ENCODE assay signal across 1 mouse cellular context in genomic region chr17:25677969-25678368, GRCm38 (mm10).
TF ChIP-seq lines count a peak whose summit lies in the region.

No protein-coding gene starts in this region.

TF ChIP-seq in CH12.LX, 34 proteins besides CTCF, POLR2A, EP300 and RAD21 (continued from another document):
- no peak for TF ChIP-seq POLR2AphosphoS2 (IDR thresholded peaks at IDR 0.05; ENCODE audit: low read depth, low read length)
- no peak for TF ChIP-seq GABPA (IDR thresholded peaks at IDR 0.05; ENCODE audit: insufficient replicate concordance, low read depth, low read length)
- TF ChIP-seq ETS1 (conservative IDR thresholded peaks at IDR 0.05; ENCODE audit: low read depth, low read length): peak; percentile 85
- no peak; the same call in 1 of the 2 replicates for TF ChIP-seq SMC3 (IDR thresholded peaks at IDR 0.05; ENCODE audit: low read depth, low read length)
- TF ChIP-seq E2F4 (IDR thresholded peaks at IDR 0.05; ENCODE audit: insufficient replicate concordance, low read depth, low read length): no peak
- TF ChIP-seq MYC (IDR thresholded peaks at IDR 0.05; ENCODE audit: low read depth, low read length): peak; percentile 29; the same call in 1 of the 2 replicates
- TF ChIP-seq KAT2A (IDR thresholded peaks at IDR 0.05; ENCODE audit: insufficient replicate concordance, low read length): 0 out of 2 replicates have a peak, but pooled peaks have one; percentile 34
- TF ChIP-seq ELF1 (IDR thresholded peaks at IDR 0.05; ENCODE audit: low read depth, low read length): no peak
- TF ChIP-seq SIN3A (IDR thresholded peaks at IDR 0.05; ENCODE audit: low read length): no peak
- no peak for TF ChIP-seq ZC3H11A (IDR thresholded peaks at IDR 0.05; ENCODE audit: low read depth, low read length)
- TF ChIP-seq ZNF384 (IDR thresholded peaks at IDR 0.05; ENCODE audit: low read depth, low read length): peak; percentile 81
- TF ChIP-seq RCOR1 (conservative IDR thresholded peaks at IDR 0.05; ENCODE audit: low read depth, low read length): peak; percentile 90
- peak; percentile 80 for TF ChIP-seq MAX (IDR thresholded peaks at IDR 0.05; ENCODE audit: low read length)
- TF ChIP-seq NELFE (IDR thresholded peaks at IDR 0.05; ENCODE audit: low read depth, low read length): no peak
- TF ChIP-seq ZKSCAN1 (IDR thresholded peaks at IDR 0.05; ENCODE audit: borderline replicate concordance, low read depth, low read length): no peak
- peak; percentile 73 for TF ChIP-seq MAFK (IDR thresholded peaks at IDR 0.05; ENCODE audit: insufficient replicate concordance, low read length)
- TF ChIP-seq CHD2 (IDR thresholded peaks at IDR 0.05; ENCODE audit: low read length): peak; percentile 45; the same call in 1 of the 2 replicates
- TF ChIP-seq UBTF (IDR thresholded peaks at IDR 0.05; ENCODE audit: low read depth, low read length): no peak
- TF ChIP-seq JUND (conservative IDR thresholded peaks at IDR 0.05; ENCODE audit: low read depth, low read length): no peak
- peak; percentile 18; the same call in 1 of the 2 replicates for TF ChIP-seq ZMIZ1 (IDR thresholded peaks at IDR 0.05; ENCODE audit: low read depth, low read length)
- peak; percentile 77 for TF ChIP-seq MEF2A (IDR thresholded peaks at IDR 0.05; ENCODE audit: borderline replicate concordance, low read depth, low read length)
- no peak for TF ChIP-seq PAX5 (IDR thresholded peaks at IDR 0.05; ENCODE audit: low read length)
- TF ChIP-seq TCF12 (IDR thresholded peaks at IDR 0.05; ENCODE audit: low read depth, low read length): peak; percentile 89
- no peak for TF ChIP-seq CHD1 (IDR thresholded peaks at IDR 0.05; ENCODE audit: low read depth, low read length)
- 0 out of 2 replicates have a peak, but pooled peaks have one; percentile 33 for TF ChIP-seq MAZ (IDR thresholded peaks at IDR 0.05; ENCODE audit: low read depth, low read length)
